Mouse (Mus musculus): ENCODE data around the gene Fancm. TPM values are rescaled to one million over a fixed set of nuclear protein-coding genes. Genes with fewer than 3 reads are reported as not detected.

The Fancm gene
- 1 to 10 TPM; 4.7 to 5.0 TPM for total RNA-seq (2023)

DNA sequence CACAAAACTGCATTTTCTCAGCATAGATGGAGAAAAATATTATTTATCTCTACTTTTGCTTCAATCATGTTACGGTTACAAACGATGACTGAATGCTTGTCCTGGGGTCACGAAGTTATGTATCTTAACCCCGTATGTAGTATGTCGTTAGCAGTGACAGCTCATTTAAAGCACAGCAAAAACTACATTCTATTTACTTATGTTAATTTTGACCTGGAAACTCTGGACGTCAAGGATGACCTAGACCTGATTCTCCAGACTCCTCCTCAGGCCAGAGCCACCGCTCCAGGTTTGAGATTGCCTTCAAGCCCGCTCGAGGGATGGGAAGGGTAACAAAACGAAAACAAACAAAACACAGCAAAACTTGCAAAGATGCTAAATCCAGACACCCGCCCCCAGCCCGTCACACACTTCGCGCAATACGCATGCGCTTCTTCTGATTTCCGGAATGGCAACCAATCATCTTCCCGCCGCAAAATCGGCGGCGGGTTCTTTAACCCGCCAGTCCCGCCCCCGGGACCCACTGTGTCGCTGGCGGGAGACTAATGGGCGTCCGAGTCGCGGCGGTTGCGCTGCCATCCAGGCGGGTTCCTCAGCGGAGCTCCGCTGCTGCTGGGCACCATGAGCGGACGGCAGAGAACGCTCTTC lies at the start of gene Fancm:
Gene Fancm, plus strand, starts transcription at position 519 of the 648 bp plus-strand sequence.

DNA sequence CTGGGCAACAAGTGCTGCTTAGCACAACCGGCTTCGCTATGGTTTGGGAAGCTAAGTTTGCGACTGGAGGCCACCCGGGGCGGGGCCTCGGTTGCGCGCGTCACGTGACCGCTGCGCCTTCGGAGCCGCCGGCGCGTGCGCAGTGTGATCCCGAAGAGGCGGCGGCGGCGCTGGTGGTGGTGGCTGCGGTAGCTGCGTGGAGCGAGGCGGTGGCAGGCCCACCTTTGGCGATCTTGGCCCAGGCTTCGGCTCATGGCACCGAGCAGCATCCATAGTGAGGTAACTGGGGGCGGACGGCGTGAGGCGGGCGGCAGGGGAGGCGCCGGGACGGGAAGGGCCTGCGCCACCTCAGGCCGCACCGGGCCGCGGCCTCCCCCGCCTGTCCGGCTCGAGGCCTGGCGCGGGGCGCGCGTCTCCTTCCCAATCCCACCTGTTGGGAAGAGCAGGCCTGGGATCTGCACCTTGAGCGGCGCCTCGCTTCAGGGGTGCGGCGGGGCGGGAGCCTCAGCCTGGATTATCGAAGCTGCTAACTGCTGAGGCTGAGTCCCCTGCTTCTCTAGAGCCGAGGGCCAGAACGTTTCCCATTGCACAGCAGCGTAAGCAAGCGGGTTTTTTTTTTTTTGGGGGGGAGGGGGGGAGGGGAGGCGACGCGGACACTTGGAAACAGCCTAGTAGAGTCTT lies 39.1 kb upstream of the Fancm start, which contains the start of gene Prpf39:
Gene Prpf39, plus strand, starts transcription at position 144 of the 681 bp plus-strand sequence.

GRCm38 (mm10) chr12:65073611-65074178 lies 1.7 kb upstream of the Fancm start, which contains the start of gene Fkbp3:
Gene Fkbp3, minus strand, starts transcription at chr12:65074007.

GRCm38 (mm10) chr12:65172021-65172951 lies 96.9 kb downstream of the Fancm start, which contains the start of gene Mis18bp1:
Gene Mis18bp1, minus strand, starts transcription at chr12:65172604.

Other genes with a start within 250 kb of the Fancm start
- gene Gm527, start 157.7 kb upstream of the Fancm start, total RNA-seq (2023): 1 to 10 TPM; 7.1 to 8.7 TPM
- gene Klhl28, start 110.1 kb upstream of the Fancm start, total RNA-seq (2023): 10 to 100 TPM; 16.4 to 17.2 TPM
- 10 to 100 TPM; 38.3 to 39.5 TPM for gene Togaram1, start 109.8 kb upstream of the Fancm start, total RNA-seq (2023)
- gene Prpf39, start 39.3 kb upstream of the Fancm start, total RNA-seq (2023): 10 to 100 TPM; 80.4 to 82.4 TPM
- gene Fkbp3, start 1.6 kb upstream of the Fancm start, total RNA-seq (2023): 10 to 100 TPM; 31.9 to 40.2 TPM
- 1 to 10 TPM; 2.9 to 4.6 TPM for gene Mis18bp1, start 97.0 kb downstream of the Fancm start, total RNA-seq (2023)
- gene Wdr20rt, start 149.9 kb downstream of the Fancm start, total RNA-seq (2023): not detected